Mouse (Mus musculus): ENCODE results near the gene Itpk1.

GRCm38 (mm10) chr12:102683979-102684378 lies 20.8 kb downstream of the Itpk1 start:
- TF ChIP-seq CEBPB (IDR thresholded peaks at IDR 0.05; ENCODE audit: low read depth) (no peak), CTCF (IDR thresholded peaks at IDR 0.05; ENCODE audit: control insufficient read depth, insufficient read depth, insufficient read length) (no peak), MYOD1 (IDR thresholded peaks at IDR 0.05; ENCODE audit: control insufficient read depth, insufficient read length, low read depth) (no peak)

Data from C2C12 (cell line).